Mouse (Mus musculus) liver, postnatal 0 days (tissue): Measurements from ENCODE around the gene Sbp.

Experiments used
- CTCF ChIP-seq: sonication (generic); IDR thresholded peaks from 2 replicates; pipeline ENCODE4 v1.5.1; 2016; ENCODE audit warnings: antibody characterized with exemption, low read depth
- EP300 ChIP-seq: IDR thresholded peaks from 2 replicates; pipeline ENCODE4 v1.6.1; 2016; ENCODE audit warnings: antibody characterized with exemption, low read depth, mild to moderate bottlenecking

GRCm38 (mm10) chr17:23941372-23941771 lies at the start of gene Sbp:
- TF ChIP-seq EP300 (no peak), CTCF (no peak)
